Mouse (Mus musculus) mesoderm, embryonic 11.5 days (tissue): ENCODE measurements at regions not wholly inside any gene's neighbourhood (a gene's known extent, or its start where the extent isn't known, plus 50 kb on each side); places are given as distances from the start of the nearest gene placed in this dataset.

Experiments used
- DNase-seq: peaks from one replicate; pipeline ENCODE4 v3.0.0-alpha.2; 2012; ENCODE audit warnings: low read depth, low spot score

- no peak for DNase-seq
These were observed 821.2 kb upstream of the Cdh7 start for GRCm38 (mm10) chr1:109161067-109161466.

DNA sequence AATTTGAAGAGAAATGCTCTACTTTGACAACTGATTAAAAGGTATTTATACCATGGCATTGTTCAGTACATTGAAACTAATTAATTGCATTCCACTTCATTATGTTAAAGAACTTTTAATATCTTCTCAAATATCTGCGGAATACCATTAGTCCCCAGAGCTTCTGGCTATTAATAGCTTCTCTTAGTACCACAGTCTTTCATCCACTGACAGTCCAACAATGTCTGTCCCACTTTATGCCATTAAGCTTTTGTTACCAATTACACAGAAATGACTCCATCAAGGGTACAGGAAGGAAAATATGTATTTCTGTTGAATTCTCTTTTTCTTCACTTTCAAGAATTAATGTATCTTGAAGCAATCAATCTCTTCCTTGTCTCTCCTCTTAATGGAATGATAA, 811.4 kb upstream of the Cdh7 start:
- DNase-seq, result no peak

- DNase-seq, result peak; percentile 25
These were observed 795.7 kb upstream of the Cdh7 start for GRCm38 (mm10) chr1:109186497-109186896.

DNA sequence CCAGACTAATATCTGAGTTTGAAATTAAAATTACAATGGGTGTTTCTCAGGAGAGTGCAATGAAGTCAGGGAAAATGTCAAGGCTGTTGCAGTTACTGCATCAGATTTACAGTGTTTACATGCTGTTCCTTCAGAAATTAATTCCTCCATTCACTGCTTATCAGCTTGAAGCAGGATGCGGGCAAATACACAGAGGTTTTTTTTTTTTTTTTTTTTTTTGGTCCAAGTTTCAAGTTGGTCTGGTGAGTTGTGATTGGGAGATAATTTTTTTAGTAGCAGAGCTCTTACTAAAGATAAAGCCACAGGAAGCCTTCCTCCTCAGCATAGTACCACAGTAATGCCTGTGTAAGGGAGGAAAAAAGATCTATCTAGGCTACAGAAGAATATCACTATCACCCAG, 762.1 kb upstream of the Cdh7 start:
- DNase-seq, result no peak

DNA sequence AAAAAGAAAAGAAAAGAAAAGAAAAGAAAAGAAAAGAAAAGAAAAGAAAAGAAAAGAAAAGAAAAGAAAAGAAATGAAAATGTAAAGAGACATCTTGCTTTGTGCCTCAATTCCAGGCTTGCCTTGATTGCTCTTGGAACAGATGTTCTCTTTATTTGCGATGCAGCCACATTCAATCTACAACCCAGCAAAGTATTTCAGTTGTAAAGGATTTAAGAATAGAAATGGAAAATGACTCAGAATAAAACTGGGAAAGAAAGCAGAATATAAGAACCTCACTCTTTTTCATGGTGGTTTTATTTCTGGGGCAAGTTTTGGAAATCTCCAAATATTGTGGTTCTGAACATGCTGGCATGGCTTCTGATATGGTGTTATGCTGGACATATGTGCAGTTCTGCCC, 758.7 kb upstream of the Cdh7 start:
- DNase-seq, result no peak
